Mouse (Mus musculus): ENCODE measurements at regions not wholly inside any gene's neighbourhood (a gene's known extent, or its start where the extent isn't known, plus 50 kb on each side); places are given as distances from the start of the nearest gene placed in this dataset.

DNA sequence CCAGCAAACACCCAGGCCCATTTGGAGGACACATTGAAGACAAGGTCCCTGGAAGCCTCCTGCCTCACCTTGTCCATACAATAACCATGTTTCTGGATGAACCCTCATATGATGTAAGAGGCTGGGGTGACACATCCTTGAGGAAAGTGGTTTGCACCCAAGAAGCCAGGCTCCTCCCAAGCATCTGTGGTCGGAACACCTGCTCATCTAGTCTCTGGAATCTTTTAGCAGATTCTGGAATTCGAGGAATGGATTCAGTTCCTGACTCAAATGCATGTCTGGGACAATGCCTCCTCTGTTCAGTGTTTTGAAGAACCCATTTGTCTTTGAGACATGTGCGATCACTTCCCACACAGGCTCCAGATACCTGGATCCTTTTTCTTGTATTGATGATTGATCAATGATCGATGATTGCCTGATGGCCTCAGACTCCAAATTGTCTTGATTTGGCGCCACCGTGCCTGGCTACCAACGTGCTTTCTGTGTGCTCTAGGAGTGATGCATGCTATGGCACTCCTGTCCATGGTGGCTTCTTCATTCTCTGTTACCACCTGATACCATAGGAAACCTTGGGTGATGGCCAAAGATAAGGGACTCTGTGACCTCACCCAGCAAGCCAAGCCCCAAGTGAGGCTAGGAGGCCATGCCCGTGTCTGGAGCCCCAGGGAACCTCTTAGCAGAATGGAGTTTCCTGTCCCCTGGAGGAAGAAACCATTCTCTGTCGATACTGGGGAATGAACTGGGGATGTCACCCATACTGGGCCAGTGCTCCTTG lies 126.7 kb downstream of the Mn1 start:
- DNase-seq (ENCODE audit: low spot score in 2 of 2), result no peak

DNA sequence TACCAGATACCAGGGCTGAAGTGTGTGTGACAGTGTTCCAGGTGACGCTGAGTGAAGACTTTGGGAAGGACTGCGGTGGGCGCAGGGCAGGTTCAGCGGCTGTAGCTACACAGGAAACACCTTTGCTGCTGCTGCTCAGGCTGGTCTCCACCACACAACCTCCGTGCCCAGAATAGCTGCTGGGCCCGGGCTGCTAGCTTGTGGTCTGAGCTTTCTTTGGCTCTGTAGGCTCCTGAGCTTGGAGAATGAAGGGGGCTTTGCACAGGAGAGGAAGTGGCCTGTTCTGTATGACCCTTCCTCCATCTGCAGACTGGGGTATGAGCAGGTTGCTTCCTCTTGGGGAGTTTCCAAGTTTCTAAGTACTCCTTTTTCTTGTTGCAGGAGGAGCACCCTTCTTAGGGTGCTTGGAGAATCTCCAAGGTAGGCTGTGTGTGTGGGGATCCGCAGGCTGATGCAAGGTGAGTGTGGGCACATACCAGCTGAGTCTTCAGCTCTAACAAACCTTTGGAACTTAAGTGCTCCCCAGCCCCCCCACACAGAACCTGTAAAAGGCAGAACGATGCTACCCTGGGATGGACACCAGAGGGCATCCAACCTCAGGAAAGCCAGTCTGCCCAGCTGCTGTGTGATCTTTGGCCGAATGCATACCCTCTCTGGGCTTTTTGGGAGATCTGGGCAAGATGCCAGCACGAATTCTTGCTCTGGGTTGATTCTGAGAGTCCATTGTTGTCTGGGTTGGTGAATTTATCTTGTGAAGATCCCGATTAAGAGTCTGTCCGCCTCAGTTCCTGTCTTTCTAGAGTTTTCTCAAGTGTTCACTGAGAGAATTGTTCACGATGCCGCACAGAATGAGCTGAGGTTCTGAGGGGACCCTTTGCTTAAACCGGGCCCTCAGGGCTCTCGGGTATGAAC lies 136.6 kb downstream of the Mn1 start:
- peak in 1 of 2 experiments; percentile 3 for DNase-seq (ENCODE audit: low spot score in 2 of 2)

DNA sequence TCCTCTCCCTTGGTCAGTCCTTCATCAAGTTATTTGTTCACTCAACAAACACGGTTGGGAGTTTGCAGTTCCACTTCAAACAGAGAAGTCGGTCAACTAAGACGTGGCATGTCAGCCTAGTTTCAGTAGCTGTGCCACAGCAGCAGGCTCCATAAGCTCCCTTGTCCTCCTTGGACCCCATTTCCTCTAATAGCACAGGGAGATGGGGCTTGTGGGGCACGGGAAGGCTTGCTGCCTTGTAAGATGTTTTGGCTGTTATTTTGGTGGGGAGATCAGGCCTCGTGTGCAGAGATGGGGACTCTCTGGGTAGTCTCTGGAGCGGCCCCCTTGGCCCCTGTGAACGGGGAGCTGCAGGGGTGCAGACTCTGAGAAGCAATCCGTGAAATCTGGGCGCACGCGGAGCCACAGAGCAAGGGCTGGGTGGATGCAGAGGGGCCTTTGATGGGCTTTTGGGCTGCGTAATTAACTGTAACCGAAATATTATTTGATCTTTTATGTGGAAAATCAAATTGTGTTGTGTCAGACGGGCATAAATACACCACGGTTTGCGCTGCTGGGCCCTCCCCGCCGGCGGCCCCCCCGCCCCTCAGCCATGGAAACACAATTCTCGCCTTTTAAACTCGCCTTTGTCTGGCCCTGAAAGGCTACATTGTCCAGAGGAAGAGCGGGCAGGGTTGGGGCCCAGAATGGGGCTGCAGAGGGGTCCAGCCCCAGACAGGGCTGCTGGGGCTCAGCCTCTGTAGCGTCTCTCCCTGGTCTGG lies 137.6 kb downstream of the Mn1 start:
- no peak for DNase-seq (ENCODE audit: low spot score in 2 of 2)

DNA sequence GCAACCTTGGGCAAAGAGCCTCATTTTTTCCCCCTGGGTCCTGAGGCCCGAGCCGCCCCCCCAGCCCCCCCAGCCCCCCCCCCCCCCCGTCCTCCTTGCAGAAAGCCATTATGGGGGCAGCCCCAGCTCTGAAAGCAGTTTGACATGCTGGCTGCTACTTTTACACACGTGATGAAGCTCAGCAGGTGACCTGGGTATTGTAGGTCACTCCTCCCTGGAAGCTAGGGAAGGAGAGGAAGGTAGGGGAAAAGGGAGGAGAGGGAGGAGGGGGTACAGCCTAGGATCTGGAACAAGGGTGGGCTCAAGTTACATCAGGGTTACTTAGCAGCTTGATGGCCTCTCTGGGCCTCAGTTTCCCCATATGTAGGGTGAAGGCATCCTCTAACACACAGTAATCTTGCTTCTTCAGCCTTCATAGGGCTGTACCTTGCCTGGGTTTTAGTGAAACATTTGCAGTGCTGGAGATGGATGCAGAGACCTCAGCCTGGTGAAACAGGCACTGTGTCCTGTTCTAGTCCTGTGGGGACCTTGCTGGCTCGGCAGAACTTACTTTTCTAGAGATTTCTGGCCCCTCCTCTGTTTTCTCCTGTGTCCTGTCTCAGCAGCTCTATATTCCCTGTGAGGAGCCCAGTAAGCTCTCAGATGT lies 138.3 kb downstream of the Mn1 start:
- no peak for DNase-seq (ENCODE audit: low spot score in 2 of 2)

DNA sequence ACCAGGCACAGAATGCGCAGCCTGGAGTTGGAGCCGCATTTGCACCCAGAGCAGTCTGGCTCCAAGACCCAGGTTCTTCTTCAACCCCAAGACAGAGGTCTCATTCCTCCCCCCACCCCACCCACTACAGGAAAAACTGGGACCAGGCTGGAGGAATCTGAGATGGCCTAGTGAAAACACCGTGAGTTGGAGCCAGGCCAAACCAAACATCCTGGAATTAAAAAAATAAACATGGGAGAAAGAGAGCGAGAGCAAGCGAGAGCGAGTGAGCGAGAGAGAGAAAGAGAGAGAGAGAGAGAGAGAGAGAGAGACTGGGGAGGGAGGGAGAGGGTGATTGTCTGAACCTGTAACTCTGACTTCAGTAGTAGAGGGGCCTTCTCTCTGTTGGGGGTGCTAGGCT lies 138.8 kb downstream of the Mn1 start:
- DNase-seq (ENCODE audit: low spot score in 2 of 2), result no peak

DNA sequence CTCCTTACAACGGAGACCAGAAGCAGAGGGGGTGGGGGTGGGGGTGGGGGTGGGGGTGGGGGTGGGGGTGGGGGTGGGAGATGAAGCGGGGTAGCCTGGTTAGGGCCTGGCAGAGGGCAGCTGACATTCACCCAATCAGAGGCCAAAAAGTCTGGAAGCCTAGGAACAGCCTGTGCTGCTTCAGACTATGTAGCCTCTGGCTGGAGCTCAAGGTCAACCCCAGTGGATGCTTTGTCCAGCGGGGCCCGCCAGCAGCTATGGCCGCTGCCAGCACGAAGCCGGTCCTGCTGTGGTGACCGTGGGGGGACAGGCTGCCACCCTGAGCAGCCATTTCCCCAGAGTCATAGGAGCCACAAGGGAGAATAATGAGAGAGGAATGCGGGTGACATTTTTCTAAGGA lies 143.3 kb downstream of the Mn1 start:
- DNase-seq (ENCODE audit: low spot score in 2 of 2), result no peak

DNA sequence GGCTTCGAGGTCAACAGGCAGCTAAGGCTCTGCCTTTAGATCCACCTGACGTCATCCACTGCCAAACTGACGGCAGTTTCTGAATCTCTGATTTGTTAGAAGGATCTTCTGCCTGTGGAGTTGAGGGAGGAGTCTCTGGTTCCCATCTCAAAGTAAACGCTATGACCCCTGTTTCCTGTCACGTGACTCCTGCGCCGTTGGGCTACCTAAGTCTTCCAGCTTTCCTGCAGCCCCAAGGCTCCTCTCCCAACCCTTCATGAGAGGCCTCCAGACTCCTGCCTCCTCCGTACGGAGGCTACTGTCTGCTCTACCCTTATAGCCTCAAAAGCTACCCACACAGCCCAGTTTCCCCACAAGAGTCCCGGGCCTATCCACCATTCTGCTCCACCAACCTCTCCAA lies 144.1 kb downstream of the Mn1 start:
- DNase-seq (ENCODE audit: low spot score in 2 of 2), result no peak

DNA sequence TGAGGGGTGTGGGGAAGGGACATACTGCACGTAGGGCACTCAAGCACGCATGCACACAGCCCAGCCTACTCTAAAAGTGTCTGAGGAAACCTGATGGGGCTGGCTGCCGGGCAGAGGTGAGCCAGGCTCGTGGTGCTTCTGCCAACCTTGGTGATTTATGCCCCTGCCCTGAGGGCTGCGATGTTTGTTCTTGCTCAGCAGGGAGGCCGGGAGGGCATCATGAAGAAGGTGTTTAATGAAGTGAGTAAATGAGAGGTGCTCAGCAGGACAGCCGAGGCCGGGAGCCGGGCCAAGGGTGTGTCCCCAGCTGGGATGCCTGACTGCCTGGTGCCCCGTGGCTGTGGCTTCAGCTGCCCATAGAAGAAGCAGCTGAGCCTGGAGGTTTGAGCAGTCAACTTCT lies 153.7 kb downstream of the Mn1 start:
- DNase-seq (ENCODE audit: low spot score in 2 of 2), result no peak

DNA sequence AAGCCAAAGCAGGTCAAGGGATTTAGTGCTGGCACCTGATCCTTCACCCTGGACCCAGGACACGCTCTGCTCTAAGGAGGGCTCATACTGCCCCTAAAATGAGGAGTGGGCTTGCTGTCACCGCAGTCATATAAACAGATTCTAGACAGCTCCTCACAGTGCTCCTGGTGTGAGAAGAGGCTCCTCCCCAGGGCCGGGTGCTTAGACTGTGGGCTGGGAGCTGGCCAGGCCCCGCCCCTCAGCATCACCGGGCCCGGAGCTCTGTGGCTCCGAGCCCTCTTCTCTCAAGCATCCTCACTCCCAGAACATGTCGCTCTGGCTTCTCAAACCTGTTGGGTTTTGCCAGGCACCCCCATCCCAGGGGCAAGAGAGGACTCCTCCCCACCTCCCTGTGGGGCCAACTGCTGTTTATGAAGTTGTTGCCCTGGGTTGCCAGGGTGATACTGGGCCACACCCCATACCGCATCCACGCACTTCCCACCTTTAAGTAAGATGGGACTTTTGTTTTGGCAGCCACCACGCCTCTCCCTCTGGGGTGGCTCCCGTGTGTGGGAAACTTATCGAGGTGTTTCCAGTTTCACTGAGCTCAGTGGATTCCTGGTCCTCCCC lies 156.2 kb downstream of the Mn1 start:
- DNase-seq (ENCODE audit: low spot score in 2 of 2), result no peak

DNA sequence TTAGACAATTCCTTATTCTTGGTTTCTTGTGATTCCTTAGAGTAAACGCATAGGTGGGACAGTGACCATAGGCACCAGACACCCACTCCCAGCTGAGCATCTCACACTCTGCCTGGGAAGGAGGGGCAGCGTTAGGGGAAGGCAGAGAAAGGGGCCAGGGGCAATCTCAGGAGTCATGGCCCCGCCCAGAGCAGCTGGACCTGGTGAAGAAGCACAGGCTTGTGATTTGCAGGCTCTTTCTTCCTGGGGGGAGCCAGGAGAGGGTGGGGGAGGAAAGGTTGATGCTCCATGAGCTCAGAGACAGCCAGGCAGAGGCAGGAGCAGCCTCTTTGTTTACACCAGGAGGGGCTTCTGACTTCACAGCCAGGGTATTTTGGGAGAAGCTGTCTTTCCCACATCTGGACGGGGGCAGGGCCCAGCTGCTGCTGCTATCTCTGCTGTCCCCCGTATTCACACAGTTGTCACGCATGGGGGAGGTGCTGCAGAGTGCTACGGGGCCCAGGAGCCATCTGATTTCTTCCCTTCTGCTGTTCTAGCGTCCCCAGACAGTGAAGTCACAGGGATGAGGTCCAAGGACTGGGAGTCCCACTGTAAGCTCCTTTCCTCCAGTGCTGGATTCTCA lies 157.2 kb downstream of the Mn1 start:
- DNase-seq (ENCODE audit: low spot score in 2 of 2), result peak in 1 of 2 experiments; percentile 45

DNA sequence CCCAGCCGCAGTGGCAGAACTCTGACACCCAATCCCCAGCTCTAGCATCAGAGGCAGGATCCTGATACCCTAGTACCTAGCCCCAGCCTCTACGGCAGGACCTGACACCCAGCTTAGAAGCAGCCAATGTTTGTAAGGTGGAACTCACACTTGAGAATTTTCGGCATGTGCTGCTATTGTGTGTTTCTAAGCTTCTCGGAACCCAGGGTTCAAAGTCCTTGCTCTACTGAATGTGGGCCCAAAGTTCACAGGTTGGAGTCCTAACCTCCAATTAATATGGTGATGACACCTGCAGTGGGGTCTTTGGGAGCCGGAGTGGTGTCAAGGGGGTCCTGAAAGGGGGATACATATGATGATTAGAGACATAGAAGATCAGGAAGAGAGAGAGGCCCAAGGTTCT lies 158.2 kb downstream of the Mn1 start:
- no peak for DNase-seq (ENCODE audit: low spot score in 2 of 2)

DNA sequence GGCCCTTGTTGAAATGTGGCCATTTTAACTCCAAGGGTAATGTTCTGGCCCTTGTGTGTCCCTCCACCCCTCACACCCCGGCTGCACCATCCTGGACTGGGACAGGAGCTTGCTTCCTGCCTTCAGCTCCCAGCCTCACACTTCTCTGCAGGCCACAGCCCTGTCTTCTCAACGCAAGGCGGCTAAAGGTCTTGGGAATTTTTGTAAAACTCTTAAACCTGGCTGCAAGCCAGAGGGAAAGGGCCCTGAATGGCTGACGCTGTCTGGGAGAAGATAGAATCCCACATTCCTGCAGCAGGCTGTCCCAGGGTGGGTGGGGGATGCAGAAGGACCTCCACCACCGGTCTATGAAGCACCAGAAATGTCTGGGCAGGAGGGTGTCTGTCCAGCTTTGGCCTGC lies 156.3 kb upstream of the Gm26897 start:
- no peak for DNase-seq (ENCODE audit: low spot score in 2 of 2)

DNA sequence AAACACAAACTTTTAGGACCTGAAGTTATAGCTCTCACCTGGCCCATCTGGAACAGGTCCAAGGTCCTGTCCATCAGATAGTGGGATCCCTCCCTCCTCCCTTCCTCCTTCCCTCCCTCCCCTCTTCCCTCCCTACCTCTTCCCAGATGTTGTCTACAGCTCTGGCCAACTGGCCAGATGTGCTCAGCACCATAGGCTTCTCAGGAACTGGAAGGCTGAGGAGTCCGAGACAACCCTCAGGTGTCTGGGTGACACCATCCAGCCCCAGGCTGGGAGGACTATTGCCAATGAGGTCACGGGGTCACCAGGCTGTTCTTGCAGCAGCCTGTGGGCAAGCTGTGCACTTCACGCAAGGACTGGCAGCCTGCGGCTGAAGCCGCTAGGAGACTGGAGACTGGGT lies 155.6 kb upstream of the Gm26897 start:
- no peak for DNase-seq (ENCODE audit: low spot score in 2 of 2)

DNA sequence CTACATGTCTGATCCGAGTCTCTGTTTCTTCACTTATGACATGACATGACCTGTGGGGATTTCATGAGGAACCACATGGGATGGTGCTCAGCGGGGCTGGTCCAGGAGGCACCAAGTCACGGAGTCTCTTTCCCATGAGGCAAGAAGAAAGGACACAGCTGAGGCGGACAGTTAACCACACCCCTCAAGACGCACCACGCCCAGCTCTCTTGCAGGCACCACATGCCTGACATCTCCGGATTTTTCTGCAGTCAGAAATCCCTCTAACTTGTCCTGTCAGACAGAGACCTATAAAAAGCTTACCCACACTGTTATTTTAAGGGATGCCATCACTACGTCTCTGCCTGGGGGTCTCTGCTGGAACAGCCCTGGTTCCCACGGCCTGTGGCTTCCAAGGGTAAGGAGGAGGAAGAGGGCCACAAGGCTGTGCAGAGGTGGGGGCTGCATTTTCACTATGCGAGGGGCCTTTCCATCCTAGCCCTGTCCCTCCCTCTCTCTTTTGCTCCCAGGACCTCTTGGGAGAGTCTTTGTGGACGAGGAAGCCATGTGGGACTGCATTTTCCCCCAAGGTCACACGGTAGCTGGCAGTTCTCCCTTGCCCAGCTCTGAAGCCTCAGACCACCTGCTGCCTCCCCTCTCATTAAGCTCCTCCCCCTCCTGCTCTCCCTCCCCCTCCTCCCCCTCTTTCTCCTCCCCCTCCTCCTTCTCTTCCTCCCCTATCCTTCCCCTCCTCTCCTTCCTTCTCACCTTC lies 154.6 kb upstream of the Gm26897 start:
- no peak for DNase-seq (ENCODE audit: low spot score in 2 of 2)

DNA sequence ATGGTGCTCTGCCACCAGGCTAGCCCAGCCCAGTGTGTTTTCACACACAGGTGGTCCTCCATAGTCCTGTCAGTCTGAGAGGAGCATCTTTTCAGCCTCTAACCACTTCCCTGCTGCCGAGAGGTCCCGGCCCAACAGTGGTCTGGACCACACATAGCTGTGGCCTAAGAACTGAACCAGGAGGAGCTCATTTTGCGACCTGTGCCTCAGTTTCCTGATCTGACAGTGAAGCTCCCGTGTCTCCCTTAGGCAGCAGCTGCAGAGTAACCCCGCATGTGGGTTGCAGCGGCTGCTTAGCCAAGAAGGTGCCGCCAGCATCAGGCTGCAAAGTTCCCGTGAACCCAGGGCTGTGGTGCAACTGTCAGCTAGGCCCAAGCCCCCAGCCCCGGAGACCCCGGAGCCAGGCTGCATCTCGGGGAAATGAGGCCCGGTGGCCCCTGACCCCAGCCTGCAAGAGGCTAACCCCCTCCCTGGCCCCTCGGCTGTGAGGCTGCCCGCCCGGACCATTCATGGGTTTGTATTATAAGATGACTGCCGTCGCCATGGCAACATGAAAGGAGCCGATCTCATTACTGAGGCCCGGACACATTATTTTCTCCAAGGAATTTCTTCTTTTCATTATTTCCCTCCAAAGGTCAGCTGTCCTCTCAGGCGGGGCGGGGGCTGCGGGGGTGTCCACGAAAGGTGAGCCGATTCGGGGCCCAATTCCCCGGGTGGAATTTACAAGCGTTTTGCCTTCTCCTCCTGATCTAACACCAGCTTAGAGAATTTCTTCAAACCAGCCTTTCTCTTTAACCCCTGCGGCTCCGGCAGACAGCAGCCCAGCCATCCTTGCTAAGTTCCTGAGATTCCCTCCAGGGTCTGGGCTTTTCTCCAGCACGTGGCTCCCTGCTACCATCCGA lies 152.6 kb upstream of the Gm26897 start:
- peak; percentile 58 to 63 for DNase-seq (ENCODE audit: low spot score in 2 of 2)

DNA sequence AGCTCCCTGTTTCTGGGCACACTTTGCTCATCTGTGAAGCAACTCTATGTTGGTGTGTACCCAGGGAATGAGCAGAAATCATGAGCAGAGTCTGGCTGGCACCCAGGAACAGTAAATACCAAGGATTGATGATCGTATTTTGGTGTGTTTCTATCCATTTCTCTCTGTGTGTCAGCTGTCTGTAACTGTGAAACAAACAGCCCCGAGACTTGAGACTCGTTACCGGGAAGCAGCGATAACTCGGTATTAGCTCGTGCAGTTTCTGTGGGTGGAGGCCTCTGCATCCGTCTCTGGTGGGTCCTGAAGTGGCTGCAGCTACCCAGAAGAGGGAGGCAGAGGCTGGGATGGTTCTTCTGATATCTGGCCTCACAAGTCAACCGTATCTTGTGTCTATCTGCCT lies 151.7 kb upstream of the Gm26897 start:
- no peak for DNase-seq (ENCODE audit: low spot score in 2 of 2)

DNA sequence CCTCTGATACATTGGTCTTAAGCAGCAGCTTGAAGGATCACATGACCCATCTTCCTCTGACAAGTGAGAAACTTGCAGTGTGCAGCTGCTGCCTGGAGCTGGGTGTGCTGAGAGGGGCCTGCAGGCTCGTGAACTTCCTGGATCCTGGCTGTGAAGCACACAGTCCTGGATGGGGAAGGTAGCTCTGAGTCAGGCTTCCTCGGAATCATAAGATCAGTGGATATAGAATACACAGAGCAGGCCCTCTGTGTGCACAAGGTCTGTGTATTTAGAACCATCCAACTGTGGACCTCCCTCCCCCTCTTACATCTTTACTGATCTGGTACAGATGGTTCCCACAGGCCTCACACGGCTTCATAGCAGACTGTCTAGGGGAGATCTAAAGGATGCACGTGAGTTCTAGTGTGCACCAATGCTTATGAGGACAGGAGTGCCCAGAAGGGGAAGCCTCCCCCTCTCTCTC lies 143.1 kb upstream of the Gm26897 start:
- DNase-seq (ENCODE audit: low spot score in 2 of 2), result peak; percentile 34 to 56

DNA sequence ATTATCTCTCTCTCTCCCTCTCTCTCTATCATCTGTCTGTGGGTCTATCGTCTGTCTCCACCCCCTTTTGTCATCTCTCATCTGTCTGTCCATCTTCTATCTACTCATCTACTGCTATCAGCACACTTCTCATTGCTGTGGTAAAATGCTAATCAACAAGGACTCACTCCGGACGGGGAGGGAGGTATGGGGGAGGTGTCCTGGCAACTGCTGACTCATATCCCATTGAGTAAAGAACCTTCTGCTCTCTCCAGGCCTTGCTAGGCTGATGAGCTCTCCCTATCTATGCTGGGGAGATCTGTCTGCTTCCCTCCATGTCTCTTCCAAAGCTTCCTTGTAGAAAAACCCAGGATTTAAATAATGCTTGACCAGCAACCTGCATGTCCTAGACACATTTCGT lies 140.9 kb upstream of the Gm26897 start:
- no peak for DNase-seq (ENCODE audit: low spot score in 2 of 2)

DNA sequence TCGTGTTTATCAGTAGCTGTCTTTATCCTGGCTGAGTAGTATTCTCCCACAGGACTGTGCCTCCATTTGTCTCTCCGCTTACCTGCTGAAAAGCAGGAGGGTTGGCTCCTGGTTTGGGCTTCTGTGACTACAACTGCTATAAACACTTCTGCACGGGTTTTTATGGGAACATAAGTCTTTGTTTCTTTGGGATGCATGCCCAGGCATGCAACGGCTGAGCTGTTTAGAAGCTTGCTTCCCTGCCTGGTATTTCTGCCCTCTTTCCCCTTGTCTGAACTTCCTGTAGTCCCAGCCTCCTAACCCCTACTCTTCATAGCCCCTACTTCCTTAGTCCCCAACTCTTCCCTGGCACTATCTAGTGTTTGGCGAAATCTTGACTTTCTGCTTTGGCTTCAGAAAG lies 139.6 kb upstream of the Gm26897 start:
- DNase-seq (ENCODE audit: low spot score in 2 of 2), result no peak

Measured in right cerebral cortex, postnatal 36 days (tissue).